17 mouse cellular contexts compared by ENCODE assay signal in the genomic region with DNA sequence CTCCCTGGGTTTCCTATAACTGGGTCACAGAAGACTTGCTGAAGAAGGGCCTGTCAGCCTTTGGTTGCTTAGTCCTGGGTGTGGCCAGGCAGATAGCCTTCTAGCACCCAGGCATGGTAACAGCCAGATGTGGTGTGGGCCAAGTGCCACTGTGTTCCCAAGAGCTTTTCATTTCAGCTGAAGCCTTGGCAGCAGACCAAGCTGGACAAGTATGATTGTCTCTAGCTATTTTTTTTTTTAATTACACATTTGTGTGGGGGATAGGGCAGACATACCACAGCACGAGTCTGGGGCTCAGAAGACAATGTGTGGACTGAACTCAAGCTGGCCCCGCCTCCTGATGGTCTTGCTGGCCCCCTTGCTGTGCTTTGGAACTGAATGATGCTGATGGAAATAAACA. TPM values are rescaled to one million over a fixed set of nuclear protein-coding genes. Genes with fewer than 3 reads are reported as not detected.
A peak's percentile ranks its signal among the peaks of the same experiment; 100 is the strongest.
DNase-seq lines count a peak whose midpoint lies in the region; ATAC-seq lines count a peak whose summit lies in the region.
"Had no signal": no experiment of that assay in that cellular context is flagged by ENCODE, and none has a peak within 500 bp of the region (broad histone marks: within the 10 kb centered on the region; RNA-seq: fewer than 3 reads in every experiment).

No protein-coding gene starts in this region.

- intact Hi-C loops in heart, postnatal 10 days (cut with DNase I) = loop anchor here (5.0 kb wide), 1 partner anchor 37 kb away; no protein-coding TSS in a partner anchor

- H3K9ac ChIP-seq in kidney, embryonic 15.5 days = no peak overlapping the region
- H3K9ac ChIP-seq: forebrain, postnatal 0 days; hindbrain, embryonic 14.5 days; limb, embryonic 13.5 days; midbrain, embryonic 13.5 days had no signal

- no peak for ATAC-seq in cerebellum, adult (ENCODE audit: insufficient number of reproducible peaks, low FRiP score, low TSS enrichment)
- ATAC-seq in kidney, embryonic 15.5 days (replicated peaks; ENCODE audit: low FRiP score) = no peak
- ATAC-seq in CD4-positive, CD25-positive, alpha-beta regulatory T cell, adult 4 months = no peak
- ATAC-seq: forebrain, postnatal 0 days; midbrain, embryonic 13.5 days had no signal

- H3K4me2 ChIP-seq in kidney, embryonic 15.5 days = no peak overlapping the region
- H3K4me2 ChIP-seq: hindbrain, embryonic 14.5 days; limb, embryonic 13.5 days; midbrain, embryonic 13.5 days had no signal

- H3K27ac ChIP-seq in kidney, embryonic 15.5 days = no peak overlapping the region
- H3K27ac ChIP-seq in limb, embryonic 10.5 days = no peak overlapping the region
- H3K27ac ChIP-seq: hindbrain, embryonic 14.5 days; layer of hippocampus, adult 2 months; limb, embryonic 13.5 days; midbrain, embryonic 13.5 days had no signal

- H3K9me3 ChIP-seq in kidney, embryonic 15.5 days (replicated peaks) = no peaks in the 10 kb centered on the region; the same call in 1 of the 2 replicates
- H3K9me3 ChIP-seq in limb, embryonic 10.5 days (replicated peaks) = 0 out of 2 replicates have a peak, but pooled peaks cover 2% of the 10 kb centered on the region
- H3K9me3 ChIP-seq: midbrain, embryonic 13.5 days had no signal

- peaks cover 98% of the 10 kb centered on the region for H3K36me3 ChIP-seq in kidney, embryonic 15.5 days
- peaks cover 100% of the 10 kb centered on the region for H3K36me3 ChIP-seq in limb, embryonic 10.5 days

- WGBS in kidney, embryonic 15.5 days = 74% methylated on average over 2 of the region's 2 CpGs
- 89% methylated on average over 2 of the region's 2 CpGs for WGBS in limb, embryonic 10.5 days

- DNase-seq in cerebellum, postnatal 10 days = peak; percentile 52 to 55
- peak; percentile 67 for DNase-seq in kidney, postnatal 14 days
- peak; percentile 32 for DNase-seq in 3T3-L1 (ENCODE audit: low read depth, low spot score)
- peak; percentile 77 to 78 for DNase-seq in heart, postnatal 10 days
- no peak for DNase-seq in limb, embryonic 10.5 days (ENCODE audit: low spot score)
- DNase-seq: cerebellum, adult 18-20 months; forebrain, postnatal 0 days; thymus, adult 18-20 months had no signal

- H3K27me3 ChIP-seq in kidney, embryonic 15.5 days = no peaks in the 10 kb centered on the region
- H3K27me3 ChIP-seq in limb, embryonic 10.5 days (ENCODE audit: low read depth, poor library complexity, severe bottlenecking) = no peaks in the 10 kb centered on the region
- H3K27me3 ChIP-seq: limb, embryonic 13.5 days; midbrain, embryonic 13.5 days had no signal

- H3K4me1 ChIP-seq in kidney, embryonic 15.5 days = peaks cover 16% of the 10 kb centered on the region
- peaks cover 6% of the 10 kb centered on the region; the same call in 1 of the 2 replicates for H3K4me1 ChIP-seq in limb, embryonic 10.5 days
- H3K4me1 ChIP-seq: limb, embryonic 13.5 days; midbrain, embryonic 13.5 days had no signal

- H3K4me3 ChIP-seq in kidney, embryonic 15.5 days (replicated peaks) = no peak overlapping the region
- H3K4me3 ChIP-seq in limb, embryonic 10.5 days = no peak overlapping the region
- H3K4me3 ChIP-seq: layer of hippocampus, adult 2 months; limb, embryonic 13.5 days; midbrain, embryonic 13.5 days had no signal

RNA-seq across cellular contexts. Expression of gene Wdr86, which starts 20.6 kb away (rescaled TPM):
- polyA plus RNA-seq in kidney, embryonic 15.5 days (2015; fragmentation: Nextera tagmentation; extraction: Ambion mirVana) = 28.4 and 32.4 TPM in 2 replicates
- 1 to 10 TPM; 1.1 to 2.5 TPM for total RNA-seq in heart, postnatal 10 days (2021)
- polyA plus RNA-seq in limb, embryonic 10.5 days (2016; fragmentation: Nextera tagmentation; extraction: Ambion mirVana) = 28.7 and 41.7 TPM in 2 replicates
- under 1 TPM; 0.39 to 0.91 TPM for polyA plus RNA-seq in CD4-positive, CD25-positive, alpha-beta regulatory T cell, adult 4 months (2017; shearing (Covaris generic))

RNA-seq across cellular contexts. Expression of gene Nub1, which starts 24.6 kb away (rescaled TPM):
- polyA plus RNA-seq in kidney, embryonic 15.5 days (2015; fragmentation: Nextera tagmentation; extraction: Ambion mirVana) = 40.3 and 41.2 TPM in 2 replicates
- 10 to 100 TPM; 29.3 to 31.6 TPM for total RNA-seq in heart, postnatal 10 days (2021)
- polyA plus RNA-seq in limb, embryonic 10.5 days (2016; fragmentation: Nextera tagmentation; extraction: Ambion mirVana) = 23.7 and 26.9 TPM in 2 replicates
- polyA plus RNA-seq in CD4-positive, CD25-positive, alpha-beta regulatory T cell, adult 4 months (2017; shearing (Covaris generic)) = 100 to 1,000 TPM in 1 of 2 experiments, 10 to 100 TPM in 1; 83.4 to 107 TPM

RNA-seq across cellular contexts. Expression of gene Crygn, which starts 47.8 kb away (rescaled TPM):
- 2.0 and 3.4 TPM in 2 replicates for polyA plus RNA-seq in kidney, embryonic 15.5 days (2015; fragmentation: Nextera tagmentation; extraction: Ambion mirVana)
- not detected for total RNA-seq in heart, postnatal 10 days (2021)
- polyA plus RNA-seq in limb, embryonic 10.5 days (2016; fragmentation: Nextera tagmentation; extraction: Ambion mirVana) = 0.79 and 1.1 TPM in 2 replicates
- polyA plus RNA-seq in CD4-positive, CD25-positive, alpha-beta regulatory T cell, adult 4 months (2017; shearing (Covaris generic)) = 1 to 10 TPM in 1 of 2 experiments, not detected in 1; 1.8 TPM
- total RNA-seq: layer of hippocampus, adult 2 months; neutrophil, adult 5-6 weeks had no signal
- polyA plus RNA-seq: embryonic facial prominence, embryonic 14.5 days; midbrain, embryonic 13.5 days had no signal

Comparison
In these comparisons a context has a peak if more than half of its experiments do, and no peak if none do; other contexts are left out.
1. RNA of gene Wdr86, which starts 20.6 kb away (polyA plus RNA-seq): 28.7 to 41.7 TPM in limb, embryonic 10.5 days and 28.4 to 32.4 TPM in kidney, embryonic 15.5 days; 0.39 to 0.91 TPM in CD4-positive, CD25-positive, alpha-beta regulatory T cell, adult 4 months; every median in the first group is over 10 times any median in the second.